Comparison of ENCODE assay signal across 8 mouse cellular contexts in genomic region chr17:37045611-37046311, GRCm38 (mm10). TPM values are rescaled to one million over a fixed set of nuclear protein-coding genes. Genes with fewer than 3 reads are reported as not detected.
DNase-seq lines count a peak whose midpoint lies in the region; ATAC-seq and TF ChIP-seq lines count a peak whose summit lies in the region.

Gene Gabbr1, plus strand, starts transcription at chr17:37045966.

- peaks cover 22% of the 10 kb centered on the region for H3K27me3 ChIP-seq in G1E (ENCODE audit: insufficient read depth, low read length)
- H3K27me3 ChIP-seq in lung, embryonic 16.5 days (ENCODE audit: control insufficient read depth, insufficient read depth, low read depth, low read length) = peaks cover 6% of the 10 kb centered on the region; the same call in 1 of the 2 replicates

- H3K9ac ChIP-seq in lung, embryonic 16.5 days (ENCODE audit: low read length) = peak within 1 kb of the TSS; percentile 92

- peak; percentile 73 for ATAC-seq in G1E (ENCODE audit: extremely low read depth, insufficient number of reproducible peaks, low FRiP score, poor library complexity, severe bottlenecking)
- peak; percentile 60 for ATAC-seq in frontal cortex, adult (ENCODE audit: low TSS enrichment)
- peak; percentile 93 for ATAC-seq in lung, embryonic 16.5 days (ENCODE audit: low read depth)

- no peaks in the 10 kb centered on the region for H3K9me3 ChIP-seq in G1E (replicated peaks)
- H3K9me3 ChIP-seq in lung, embryonic 16.5 days (ENCODE audit: control insufficient read depth, low read length) = no peaks in the 10 kb centered on the region

- DNase-seq in G1E (ENCODE audit: low spot score) = peak; percentile 82
- peak; percentile 88 to 92 for DNase-seq in cerebellum, adult 18-20 months
- peak; percentile 76 for DNase-seq in heart, postnatal 4 days
- DNase-seq in layer of hippocampus, adult 9-11 months = peak; percentile 83
- DNase-seq in ovary, postnatal 10 days (ENCODE audit: low spot score) = peak; percentile 68
- DNase-seq in thymus, postnatal 0 days (ENCODE audit: low spot score) = peak; percentile 79

- H3K27ac ChIP-seq in lung, embryonic 16.5 days (ENCODE audit: low read length) = peak within 1 kb of the TSS; percentile 61

- WGBS in lung, embryonic 16.5 days = under 1% methylated on average over 43 of the region's 55 CpGs

- peaks cover 22% of the 10 kb centered on the region for H3K36me3 ChIP-seq in G1E (replicated peaks)
- H3K36me3 ChIP-seq in lung, embryonic 16.5 days (ENCODE audit: control insufficient read depth, insufficient read depth, low read length) = no peaks in the 10 kb centered on the region

- peak within 1 kb of the TSS; percentile 82 for H3K4me3 ChIP-seq in G1E (ENCODE audit: low read depth, low read length)
- H3K4me3 ChIP-seq in lung, embryonic 16.5 days (ENCODE audit: low read length) = peak within 1 kb of the TSS; percentile 92

- H3K4me2 ChIP-seq in lung, embryonic 16.5 days (ENCODE audit: low read depth, low read length) = peak within 1 kb of the TSS; percentile 96

- TF ChIP-seq CTCF in G1E (IDR thresholded peaks at IDR 0.05; ENCODE audit: low read depth, low read length) = no peak

- H3K4me1 ChIP-seq in G1E (ENCODE audit: insufficient read depth, low read depth, low read length) = peaks cover 42% of the 10 kb centered on the region
- H3K4me1 ChIP-seq in lung, embryonic 16.5 days (replicated peaks; ENCODE audit: control insufficient read depth, insufficient read depth, low read length) = peaks cover 26% of the 10 kb centered on the region

RNA-seq across cellular contexts. Expression of gene Gabbr1, which starts in this region (rescaled TPM):
- total RNA-seq in G1E (2014; fragmentation: Nextera tagmentation) = 35.2 and 36.4 TPM in 2 replicates
- total RNA-seq in G1E (2017) = 11.7 and 12.4 TPM in 2 replicates
- 31.9 and 42.6 TPM in 2 replicates for polyA plus RNA-seq in G1E (2012)
- 10 to 100 TPM; 21.6 to 22.4 TPM for total RNA-seq in heart, postnatal 4 days (2021)
- 5.6 and 7.3 TPM in 2 replicates for polyA plus RNA-seq in lung, embryonic 16.5 days (2015; fragmentation: Nextera tagmentation; extraction: Ambion mirVana)
- polyA plus RNA-seq in thymus, postnatal 0 days (2015; fragmentation: Nextera tagmentation; extraction: Ambion mirVana) = 2.4 and 6.8 TPM in 2 replicates

Comparison
In these comparisons a context has a peak if more than half of its experiments do, and no peak if none do; other contexts are left out.
1. Peak in every context shown above with its lines: DNase-seq, ATAC-seq, H3K4me3 ChIP-seq and H3K27ac ChIP-seq.